Mouse (Mus musculus): ENCODE results near the gene Prkch.
A peak's percentile ranks its signal among the peaks of the same experiment; 100 is the strongest.

Prkch gene

DNA sequence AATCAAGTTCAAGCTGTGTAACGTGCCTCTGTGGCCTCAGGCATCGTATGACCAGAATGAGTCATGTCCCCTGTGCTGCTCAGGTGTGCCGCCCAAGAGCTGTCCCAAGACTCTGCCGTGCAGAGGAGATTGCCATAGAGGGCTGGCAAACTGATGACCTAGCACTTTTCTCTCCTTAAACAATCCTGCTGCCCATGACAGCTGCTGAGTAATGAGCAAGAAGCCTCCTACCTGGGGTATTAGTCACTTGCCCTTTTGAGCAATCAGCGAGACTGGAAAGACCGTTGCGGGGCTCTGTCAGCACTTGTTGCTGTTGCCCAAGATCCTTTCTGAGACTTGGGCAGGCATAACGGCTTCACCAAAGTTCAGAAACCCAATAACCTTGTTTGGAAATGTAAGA, 171.1 kb downstream of the Prkch start:
- DNase-seq (ENCODE audit: low read depth, low spot score), result no peak

DNA sequence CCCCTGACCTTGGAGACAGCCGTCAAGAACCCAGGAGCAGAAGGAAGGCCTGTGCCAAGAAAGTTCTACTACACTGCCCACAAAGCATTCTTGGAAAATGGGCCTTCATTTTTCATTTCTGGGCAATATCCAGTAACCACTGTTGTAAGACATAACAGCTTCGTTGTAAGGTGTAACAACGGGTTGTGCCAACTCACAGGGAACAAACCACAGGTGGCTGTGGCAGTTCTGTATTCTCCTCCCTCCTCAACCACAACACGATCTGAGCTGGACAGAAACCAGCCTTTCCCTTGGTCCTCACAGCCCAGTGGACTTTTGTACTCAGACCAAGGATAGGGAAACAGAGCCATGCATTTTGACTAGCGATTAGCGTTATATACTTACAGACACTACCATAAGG, 171.9 kb downstream of the Prkch start:
- no peak for DNase-seq (ENCODE audit: low read depth, low spot score)

DNA sequence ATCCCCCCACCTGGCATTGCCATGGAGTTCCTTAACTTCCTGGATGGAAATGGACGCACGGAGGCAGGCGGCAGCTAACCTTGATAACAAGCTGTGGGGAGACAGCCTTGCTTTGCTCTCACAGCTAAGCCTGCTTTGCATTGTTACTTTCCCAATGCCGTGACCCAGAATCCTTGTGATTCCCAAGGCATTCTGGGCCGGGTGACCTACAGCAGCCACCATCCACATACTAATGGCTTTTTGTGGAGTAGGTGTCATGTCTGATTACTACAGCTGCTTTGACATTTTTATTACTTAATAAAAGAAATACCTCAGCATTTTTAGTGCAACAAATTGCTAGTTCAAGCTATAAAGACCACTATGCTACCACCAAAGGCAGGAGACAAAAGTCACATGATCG, 177.4 kb downstream of the Prkch start:
- DNase-seq (ENCODE audit: low read depth, low spot score), result no peak

DNA sequence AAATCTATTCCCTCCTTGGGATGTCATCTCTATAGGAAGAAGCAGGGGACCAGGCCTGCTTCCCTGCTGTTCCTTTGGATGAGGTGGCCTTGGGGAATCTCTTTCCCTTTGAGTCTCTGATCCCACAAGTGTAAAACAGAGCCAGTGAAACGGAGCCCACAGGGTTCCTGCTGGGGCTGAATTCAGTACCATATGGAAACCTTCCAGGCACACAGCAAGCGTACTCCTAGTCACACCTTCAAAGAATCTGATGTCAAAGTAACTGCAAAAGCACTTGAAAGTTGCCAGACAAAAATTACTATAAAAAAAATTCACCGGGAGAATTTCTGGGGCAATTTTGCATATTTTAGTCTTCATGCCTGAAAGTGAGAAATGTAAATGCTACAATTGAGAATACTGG, 178.2 kb downstream of the Prkch start:
- DNase-seq (ENCODE audit: low read depth, low spot score), result no peak

DNA sequence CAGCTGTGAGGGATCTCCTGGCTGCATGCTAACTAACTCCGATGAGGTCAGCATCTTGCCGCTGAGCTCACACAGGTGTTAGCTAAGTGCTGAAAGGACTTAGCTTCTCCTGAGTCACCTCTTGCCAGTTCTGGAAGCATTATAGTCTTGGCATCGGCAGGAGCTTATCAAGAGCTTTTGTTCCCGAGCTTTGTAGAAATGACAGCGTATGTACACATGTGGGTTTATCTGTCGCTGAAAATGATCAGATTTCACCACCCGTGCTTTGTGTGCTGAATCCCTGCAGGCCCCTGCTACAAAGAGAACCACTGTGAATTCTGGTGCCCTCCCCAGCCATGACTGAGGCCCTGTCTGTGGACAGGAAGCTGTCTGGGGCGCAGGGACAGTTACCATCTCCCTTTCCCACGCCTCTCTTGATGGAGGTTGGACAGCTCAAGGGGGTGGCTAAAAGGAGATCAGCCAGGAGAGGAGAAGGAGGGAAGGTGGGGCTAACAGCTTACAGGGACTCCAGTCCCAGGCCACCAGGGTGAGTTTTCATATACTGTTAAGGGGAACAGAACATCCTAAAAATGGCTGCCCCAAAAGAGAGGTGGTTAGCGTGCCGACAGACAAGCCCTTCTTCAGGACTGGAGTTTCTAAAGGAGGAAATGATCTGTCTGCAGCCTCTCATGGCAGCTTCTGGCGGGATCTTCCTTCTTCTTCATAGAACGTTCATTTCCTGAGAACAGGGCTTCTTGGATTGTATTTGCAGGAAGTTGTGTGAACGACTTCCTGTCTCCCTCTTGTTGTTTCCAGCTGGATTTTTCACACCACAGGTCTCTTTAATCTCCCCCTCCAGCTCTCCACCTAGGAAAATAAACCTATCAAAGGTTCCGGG, 180.3 kb downstream of the Prkch start:
- DNase-seq (ENCODE audit: low read depth, low spot score), result no peak

DNA sequence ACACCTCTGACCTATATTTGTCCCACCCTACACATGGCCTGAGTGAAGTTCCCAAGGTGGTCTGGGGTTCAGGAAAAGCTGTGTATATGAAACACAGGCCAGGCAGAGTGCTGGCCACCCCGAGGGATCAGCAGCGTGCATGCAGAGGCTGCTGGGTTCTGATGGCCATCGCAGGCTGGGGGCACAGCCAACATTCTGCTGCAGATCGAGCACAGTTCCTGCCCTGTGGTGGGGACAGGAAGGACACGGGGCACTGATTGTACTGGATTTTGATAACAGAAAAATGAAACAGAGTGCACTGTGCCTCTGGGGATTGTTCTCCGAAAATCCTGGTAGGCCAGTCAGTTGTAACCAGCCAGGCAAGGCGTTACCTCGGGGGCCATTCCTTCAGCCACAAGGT, 181.6 kb downstream of the Prkch start:
- no peak for DNase-seq (ENCODE audit: low read depth, low spot score)

DNA sequence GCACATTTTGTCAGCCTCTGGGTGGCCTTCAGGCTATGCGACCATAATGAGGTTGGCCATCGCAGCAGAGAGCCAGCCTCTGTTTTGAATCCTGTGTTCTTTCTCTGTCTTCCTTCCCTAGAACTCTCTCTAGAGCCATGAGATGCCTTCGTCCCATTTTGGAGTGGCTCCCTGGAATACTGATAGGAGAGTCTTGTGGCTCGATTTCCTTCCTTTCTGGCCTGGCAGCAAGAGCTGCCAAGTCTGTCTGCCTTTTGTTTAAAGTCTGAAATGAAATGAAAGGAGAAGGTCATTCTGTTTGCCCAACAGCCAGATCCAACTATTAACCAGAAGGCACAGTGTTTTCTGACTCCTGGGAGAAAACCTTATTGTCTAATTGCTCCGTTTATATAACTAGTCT, 184.2 kb downstream of the Prkch start:
- DNase-seq (ENCODE audit: low read depth, low spot score), result no peak

DNA sequence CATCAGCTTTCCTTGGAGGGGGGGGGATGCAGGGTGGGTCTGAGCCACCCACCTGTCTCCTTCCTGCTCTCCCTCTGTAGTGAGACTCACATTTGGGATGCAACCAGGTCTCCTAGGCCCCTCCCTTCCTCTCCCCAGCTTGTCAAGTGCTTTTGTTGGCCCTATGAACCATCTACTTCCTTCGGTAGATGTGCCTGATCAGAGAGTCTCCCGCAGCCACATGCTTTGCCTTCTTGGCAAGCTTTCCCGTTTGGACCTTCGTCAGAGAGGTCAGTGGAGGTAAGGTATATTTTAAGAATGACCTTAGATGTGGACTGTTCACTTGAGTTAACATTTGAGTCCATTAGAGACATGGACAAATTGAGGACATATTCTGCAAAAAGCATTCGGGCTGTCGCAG, 184.9 kb downstream of the Prkch start:
- DNase-seq (ENCODE audit: low read depth, low spot score), result peak; percentile 36

DNA sequence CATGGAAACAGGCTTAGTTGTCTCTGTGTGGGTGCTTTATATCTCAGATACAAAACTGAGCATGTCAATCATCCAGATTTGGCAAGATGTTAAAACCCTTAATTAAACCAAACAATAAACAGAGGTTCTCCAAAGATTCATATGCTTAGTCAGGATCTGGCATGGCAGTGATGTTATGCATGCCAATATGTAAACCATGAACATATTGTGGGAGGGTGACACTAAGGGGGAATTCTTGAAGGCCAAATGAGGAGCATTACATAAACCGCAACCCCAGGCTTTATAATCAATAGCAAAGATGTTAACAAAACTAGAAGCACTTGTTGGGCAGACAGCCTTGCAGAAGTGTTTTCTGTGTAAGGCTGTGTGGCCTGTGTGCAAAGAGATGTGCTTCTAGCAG, 186.2 kb downstream of the Prkch start:
- no peak for DNase-seq (ENCODE audit: low read depth, low spot score)

DNA sequence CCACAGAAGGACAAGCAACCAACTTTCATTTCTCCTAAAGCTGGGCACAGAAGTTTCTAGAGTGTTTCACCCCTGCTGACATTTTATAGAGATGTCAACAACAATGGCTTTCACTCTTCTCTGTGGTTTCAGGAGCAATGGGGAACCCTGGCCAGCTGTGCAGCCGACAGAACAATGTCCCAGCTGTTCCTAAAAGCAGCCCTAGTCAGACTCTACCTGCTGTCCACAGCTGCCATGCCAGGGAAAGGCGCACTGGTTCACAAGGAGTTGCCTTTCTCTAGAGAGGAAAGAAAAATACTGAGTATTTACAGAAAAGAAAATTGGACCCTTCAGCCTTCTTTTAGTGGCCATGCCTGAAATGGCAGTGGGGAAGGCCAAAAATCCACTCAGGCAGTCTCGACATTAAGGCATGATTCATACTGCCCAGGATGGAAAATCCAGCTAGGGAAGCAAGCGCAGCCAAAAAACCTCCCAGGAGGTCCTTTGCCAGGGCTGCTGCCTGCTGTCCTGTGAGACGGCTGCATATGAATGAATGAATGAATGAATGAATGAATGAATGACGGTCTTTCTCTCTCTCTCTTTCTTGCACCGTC, 190.3 kb downstream of the Prkch start:
- no peak for DNase-seq (ENCODE audit: low read depth, low spot score)

DNA sequence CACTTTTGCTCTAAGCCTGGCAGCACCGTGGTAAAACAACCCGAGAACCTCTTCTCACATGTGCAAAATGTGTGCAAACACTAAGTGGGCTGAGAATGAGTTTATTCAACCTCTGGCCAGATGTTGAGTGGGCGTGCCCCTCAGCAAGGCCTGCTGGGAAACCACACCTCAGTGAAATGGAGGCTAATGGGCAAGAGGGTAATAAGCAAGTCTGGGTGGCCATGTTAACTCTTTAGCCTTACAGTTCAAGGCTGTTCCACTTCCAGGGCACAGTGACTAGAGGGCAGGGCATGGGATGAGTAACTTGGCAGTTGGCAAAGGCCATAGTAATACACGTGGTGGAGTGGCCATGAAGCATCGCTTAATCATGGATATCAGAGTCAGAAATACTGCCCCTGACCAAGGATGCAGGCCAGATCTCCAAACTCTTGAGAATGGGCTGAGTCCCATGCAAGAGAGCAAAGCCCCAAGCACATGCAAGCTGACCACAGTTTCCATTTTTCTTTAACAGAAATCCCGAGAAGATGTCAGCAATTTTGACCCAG, 191.9 kb downstream of the Prkch start:
- no peak for DNase-seq (ENCODE audit: low read depth, low spot score)

DNA sequence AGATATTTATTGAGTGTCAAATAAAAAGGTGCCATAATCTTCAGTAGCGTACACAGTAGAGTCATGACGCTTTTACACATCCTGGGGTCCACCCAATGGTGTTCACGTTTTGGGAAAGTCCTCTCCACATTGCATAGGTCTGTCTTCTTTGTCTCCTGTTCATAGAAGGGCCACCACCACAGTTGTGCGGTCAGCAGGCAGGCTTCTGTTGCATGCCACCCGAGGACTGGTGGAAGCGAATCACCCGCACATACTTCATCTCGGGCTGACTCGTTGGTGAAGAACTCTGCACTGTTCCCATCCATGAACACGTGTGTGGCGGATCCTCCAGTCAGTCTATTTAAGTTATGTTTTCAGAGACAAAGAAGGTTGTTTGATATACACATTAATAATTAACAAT, 193.1 kb downstream of the Prkch start:
- DNase-seq (ENCODE audit: low read depth, low spot score), result no peak

DNA sequence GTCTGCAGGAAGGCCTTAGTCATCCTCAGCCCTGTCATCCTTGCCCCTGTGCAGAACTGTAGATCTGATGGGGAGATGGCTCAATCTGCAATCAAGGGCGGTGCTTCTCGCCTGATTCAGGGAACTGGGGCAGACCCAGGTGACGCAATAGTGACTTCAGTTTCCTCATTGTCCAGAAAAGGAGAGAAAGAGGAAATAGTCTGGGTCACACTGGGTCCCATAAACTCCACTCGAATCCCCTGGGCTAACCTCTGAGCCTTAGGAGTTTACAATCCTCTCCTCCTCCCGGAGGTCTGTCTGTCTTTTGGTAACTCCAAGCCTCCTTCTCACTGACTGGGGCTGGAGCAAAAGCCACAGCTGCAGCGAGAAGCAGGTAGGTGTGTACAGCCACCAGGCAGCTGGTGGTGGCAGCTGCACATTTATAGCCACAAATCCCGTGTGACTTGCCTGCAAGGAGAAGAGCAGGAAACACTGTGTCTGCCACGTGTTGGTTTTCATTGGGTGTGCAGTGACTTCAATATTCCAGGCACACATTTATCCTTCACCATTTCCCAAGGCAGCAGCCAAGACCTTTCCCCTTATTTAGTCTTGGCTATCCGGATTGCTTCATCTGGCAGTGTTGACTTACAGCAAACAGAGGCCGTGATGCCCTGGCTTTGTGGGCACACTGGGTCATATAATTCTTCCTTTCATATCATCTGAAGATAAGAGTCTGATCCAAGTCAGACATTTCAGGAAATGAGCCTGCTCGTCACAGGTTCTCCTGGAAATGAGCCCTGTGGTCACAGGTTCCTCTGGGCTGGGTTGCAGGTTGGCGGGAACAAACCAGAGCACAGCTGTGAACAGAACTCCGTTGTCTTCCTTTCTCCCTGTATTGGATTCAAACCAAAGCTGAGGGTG, 195.0 kb downstream of the Prkch start:
- peak; percentile 64 for DNase-seq (ENCODE audit: low read depth, low spot score)

DNA sequence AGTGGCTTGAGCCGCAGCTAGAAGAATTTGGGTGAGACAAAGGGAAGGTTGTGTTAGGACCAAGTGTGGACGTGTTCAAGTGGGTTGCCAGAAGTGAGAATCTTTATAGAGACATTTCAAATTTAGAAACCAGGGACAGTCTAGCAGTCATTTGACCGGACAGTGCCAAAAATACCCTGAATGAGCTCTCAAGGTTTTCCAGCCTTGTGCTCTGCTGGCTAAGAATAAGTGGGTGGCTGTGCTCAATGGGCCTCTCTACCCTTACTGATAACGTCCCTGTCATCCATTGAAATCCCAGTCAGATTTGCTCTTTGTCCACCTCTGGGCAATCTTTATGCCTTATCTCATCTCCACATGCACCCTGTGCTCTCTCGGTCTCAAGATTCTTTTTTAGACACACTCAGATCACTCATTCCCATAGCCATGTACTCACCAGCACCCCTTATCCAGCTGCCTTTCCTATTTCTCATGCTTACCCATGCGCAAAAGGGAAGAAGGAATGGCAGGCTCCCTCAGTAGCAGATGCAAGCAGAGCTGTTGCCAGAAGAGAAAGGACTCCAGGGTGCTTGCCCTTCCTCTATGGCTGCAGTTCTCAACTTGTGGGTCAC, 196.9 kb downstream of the Prkch start:
- DNase-seq (ENCODE audit: low read depth, low spot score), result no peak

DNA sequence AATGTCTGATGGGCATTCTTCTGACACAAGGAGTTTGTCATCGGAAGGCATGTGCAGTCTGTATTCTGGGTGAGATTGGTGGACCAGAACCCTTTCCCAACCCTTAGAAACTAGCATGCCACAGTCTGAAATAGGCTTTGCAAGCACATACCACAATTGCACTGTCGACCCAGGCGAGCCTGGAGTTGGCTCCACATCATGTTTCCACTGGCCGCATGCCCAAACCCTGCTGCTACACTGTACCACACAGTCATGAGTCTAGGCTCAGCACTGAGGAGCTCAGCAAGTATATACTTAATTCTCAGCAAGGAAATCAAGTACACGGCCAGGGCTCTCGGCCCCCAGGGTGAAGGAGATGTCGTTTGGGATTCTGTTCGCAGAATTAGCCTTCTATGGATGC, 202.3 kb downstream of the Prkch start:
- peak; percentile 84 for DNase-seq (ENCODE audit: low read depth, low spot score)

DNA sequence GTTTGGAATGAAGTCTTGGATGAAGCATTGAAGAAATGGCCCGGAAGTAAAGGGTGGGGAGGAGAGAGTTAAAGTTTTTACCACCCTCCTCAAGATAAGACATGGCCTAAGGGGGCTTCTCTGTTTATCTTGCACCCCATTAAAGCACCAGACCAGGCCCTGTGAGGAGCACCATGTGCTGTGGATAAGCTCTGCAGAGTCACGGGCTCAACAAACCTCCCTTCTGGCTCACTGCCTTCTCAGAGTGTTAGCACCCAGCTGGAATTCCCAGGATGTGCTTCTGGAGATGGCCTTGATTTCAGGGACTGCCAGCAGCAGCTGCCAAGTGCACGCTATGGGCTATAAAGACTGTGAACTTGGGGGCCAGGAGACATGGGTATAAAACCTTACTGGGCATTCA, 204.3 kb downstream of the Prkch start:
- DNase-seq (ENCODE audit: low read depth, low spot score), result no peak

DNA sequence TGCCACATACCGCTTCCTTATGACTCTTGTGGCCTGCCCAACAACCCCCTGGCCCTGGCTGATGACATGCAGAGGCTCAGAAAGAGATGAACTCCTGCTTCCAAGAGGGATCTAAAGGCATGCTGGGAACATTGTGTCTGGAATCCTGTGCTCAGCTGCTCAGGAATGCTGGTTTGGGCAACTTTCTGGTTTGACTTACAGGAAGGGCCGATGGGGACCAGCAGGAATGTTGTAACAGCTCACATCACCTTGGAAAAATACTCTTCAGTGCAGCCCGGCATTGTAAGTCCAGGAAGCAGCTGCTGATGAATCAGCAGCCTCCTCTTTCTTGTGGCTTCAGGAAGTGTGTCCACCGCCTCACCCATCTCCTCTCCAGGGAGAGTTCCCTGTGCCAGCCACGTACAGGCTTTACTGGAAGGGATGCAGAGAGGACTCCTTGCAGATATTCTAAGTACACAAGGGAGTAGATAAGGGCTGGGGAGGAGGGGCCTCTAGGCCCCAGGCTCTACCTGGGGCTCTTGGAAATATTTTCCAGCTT, 206.0 kb downstream of the Prkch start:
- DNase-seq (ENCODE audit: low read depth, low spot score), result peak; percentile 65

DNA sequence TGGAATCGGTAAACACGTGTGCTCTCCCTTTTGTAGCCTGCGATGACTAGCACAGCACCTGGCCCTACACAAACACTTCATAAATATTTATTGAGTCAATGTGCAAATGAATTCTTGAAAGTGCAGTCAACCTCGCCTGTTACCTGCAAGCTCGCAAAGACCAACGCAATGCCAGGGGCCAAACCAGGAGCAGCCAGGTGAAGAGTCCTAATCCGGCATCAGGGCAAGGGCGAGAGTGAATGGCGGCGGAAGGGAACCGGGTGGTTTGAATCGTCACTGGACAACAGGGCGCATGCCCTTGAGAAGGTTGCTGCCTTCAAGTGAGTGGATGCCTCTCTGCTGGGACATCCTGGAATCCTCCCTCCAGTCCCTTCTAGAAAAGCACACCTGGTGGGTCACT, 208.6 kb downstream of the Prkch start:
- DNase-seq (ENCODE audit: low read depth, low spot score), result no peak

DNA sequence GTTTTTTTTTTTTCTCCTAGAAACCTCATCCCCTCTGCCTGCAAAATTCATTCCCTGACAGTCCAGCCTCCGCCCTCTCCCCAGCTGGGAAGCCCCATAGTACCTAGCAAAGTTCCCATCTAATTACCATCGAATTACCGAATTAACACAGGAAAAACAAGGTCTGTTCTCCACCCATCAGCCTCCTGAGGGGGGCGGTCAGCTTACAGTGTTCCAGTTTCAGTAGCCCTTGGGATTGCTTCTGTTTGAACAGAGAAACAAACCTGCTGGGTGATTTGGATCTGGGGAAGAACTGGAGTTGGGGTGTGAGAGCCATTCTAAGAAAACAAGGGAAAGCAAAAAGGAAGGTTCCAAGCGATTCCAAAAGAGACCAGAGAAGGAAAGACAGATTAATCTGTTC, 209.1 kb downstream of the Prkch start:
- no peak for DNase-seq (ENCODE audit: low read depth, low spot score)

DNA sequence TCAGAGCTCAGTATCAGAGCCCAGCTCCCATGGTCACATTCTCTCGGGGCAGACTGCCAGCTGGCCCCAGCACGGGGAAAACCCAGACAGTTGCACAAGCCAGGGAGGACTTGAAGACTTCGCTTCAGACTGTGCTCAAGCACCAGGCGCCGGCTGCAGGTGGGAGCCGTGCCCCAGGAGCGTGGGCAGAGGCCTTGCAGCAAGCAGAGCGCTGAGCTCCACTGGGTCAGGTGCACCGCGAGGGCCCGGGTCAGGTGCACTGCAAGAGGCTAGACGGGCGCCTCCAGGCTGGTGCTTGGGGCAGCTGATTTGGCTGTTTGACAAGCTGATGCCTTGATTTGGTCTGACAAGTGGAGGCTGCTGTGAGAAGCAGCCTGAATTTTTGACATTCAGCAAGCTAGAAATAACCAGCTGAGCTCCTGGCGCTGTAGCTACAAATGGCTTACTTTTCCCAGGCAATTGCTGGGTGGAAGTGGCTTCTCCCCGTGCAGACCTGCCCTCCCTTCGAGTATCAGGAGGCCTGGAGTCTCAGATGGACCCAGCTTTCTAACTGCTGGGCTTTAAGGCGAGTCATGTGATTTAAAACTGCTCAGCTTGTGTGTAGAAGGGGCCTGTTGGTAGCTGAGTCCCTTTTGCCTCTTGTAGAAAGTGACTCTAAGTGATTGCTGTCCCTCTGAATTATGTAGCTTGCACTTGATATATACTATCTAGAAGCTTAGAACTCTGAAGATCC, 209.7 kb downstream of the Prkch start:
- DNase-seq (ENCODE audit: low read depth, low spot score), result peak; percentile 79

DNA sequence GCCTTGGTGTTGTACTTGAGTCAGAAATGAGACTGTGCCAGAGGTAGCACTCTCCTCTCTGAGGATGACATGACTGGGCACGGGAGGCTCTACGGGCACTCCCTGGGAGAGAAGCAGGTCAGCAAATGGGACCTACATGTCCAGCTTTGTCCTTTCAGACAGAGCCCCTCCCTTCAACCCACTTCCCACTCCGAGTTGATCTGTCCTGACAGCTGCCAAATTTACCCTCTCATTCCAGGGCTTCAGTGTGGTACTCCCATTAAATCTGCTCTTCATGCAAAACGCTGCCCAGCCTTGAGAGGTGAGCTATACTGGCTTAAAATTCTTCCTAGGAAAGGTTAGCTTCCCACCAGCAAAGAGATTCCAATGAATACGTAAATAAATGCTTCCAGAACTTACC, 215.1 kb downstream of the Prkch start:
- DNase-seq (ENCODE audit: low read depth, low spot score), result no peak
